Mouse (Mus musculus) ES-E14 (cell line): ENCODE data around the gene Plekho1. TPM values are rescaled to one million over a fixed set of nuclear protein-coding genes. Genes with fewer than 3 reads are reported as not detected.
"Not testable (repeated sequence)": the region's sequence is repeated elsewhere in the genome, so short reads cannot be mapped to it uniquely, and the experiment has no call there.

Source experiments
- DNase-seq: peaks from one replicate; pipeline ENCODE4 v3.0.0-alpha.2; 2013; ENCODE audit warnings: low read depth, low spot score
- H3K27ac ChIP-seq: 2 replicates; pipeline ENCODE4 v1.5.1; 2012; ENCODE audit warnings: low read depth, mild to moderate bottlenecking, low read length, moderate library complexity, mixed read lengths; ENCODE audit not compliant: poor library complexity, insufficient read depth, severe bottlenecking
- H3K36me3 ChIP-seq: 2 replicates; pipeline ENCODE4 v1.6.1; 2012; ENCODE audit warnings: mild to moderate bottlenecking, low read length, moderate library complexity, mixed read lengths; ENCODE audit not compliant: control insufficient read depth, poor library complexity, insufficient read depth, severe bottlenecking
- H3K4me1 ChIP-seq, 2 experiments: fragments of 150-350 bp in 1 of 2; sonication (generic) in 1 of 2; 2 replicates each; pipeline ENCODE4 v1.6.1; 2012; ENCODE audit warnings: low read length in 2 of 2, mild to moderate bottlenecking in 1 of 2, mixed read lengths in 1 of 2; ENCODE audit not compliant: control insufficient read depth in 2 of 2, insufficient read depth in 2 of 2, poor library complexity in 1 of 2
- H3K4me3 ChIP-seq, 2 experiments: fragments of 150-350 bp in 1 of 2; sonication (generic) in 1 of 2; 2 replicates each; pipeline ENCODE4 v1.5.1; 2012; ENCODE audit warnings: low read length in 2 of 2, low read depth in 1 of 2, mild to moderate bottlenecking in 1 of 2, mixed read lengths in 1 of 2; ENCODE audit not compliant: insufficient read depth in 1 of 2, poor library complexity in 1 of 2, severe bottlenecking in 1 of 2
- H3K9ac ChIP-seq: 2 replicates; pipeline ENCODE4 v1.6.1; 2012; ENCODE audit warnings: low read depth, mild to moderate bottlenecking, low read length, mixed read lengths; ENCODE audit not compliant: poor library complexity, insufficient read depth, severe bottlenecking
- H3K9me3 ChIP-seq: fragments of 150-350 bp; sonication (generic); 2 replicates; pipeline ENCODE4 v1.6.1; 2012; ENCODE audit warnings: low read depth, mild to moderate bottlenecking, low read length; ENCODE audit not compliant: control insufficient read depth, insufficient read depth
- CHD2 ChIP-seq: IDR thresholded peaks from 2 replicates; pipeline ENCODE4 v1.6.1; 2014; ENCODE audit warnings: mild to moderate bottlenecking, low read depth, low read length, inconsistent platforms
- HCFC1 ChIP-seq: IDR thresholded peaks from 2 replicates; pipeline ENCODE4 v1.6.1; 2012; ENCODE audit warnings: low read length, inconsistent platforms, borderline replicate concordance; ENCODE audit not compliant: insufficient read depth
- MAFK ChIP-seq: IDR thresholded peaks from 2 replicates; pipeline ENCODE4 v1.6.1; 2014; ENCODE audit warnings: mild to moderate bottlenecking, low read depth, low read length, inconsistent platforms; ENCODE audit not compliant: insufficient read depth
- ZC3H11A ChIP-seq: IDR thresholded peaks from 2 replicates; pipeline ENCODE4 v1.6.1; 2012; ENCODE audit warnings: low read depth, mild to moderate bottlenecking, inconsistent platforms, low read length, borderline replicate concordance
- ZNF384 ChIP-seq: IDR thresholded peaks from 2 replicates; pipeline ENCODE4 v1.6.1; 2012; ENCODE audit warnings: low read depth, low read length, inconsistent platforms
- in situ Hi-C, 2 experiments: fragments of 600-800 bp; cut with MboI; formaldehyde crosslinking; loops; one replicate each; pipeline ENCODE4 v1.15.1; 2025; ENCODE audit warnings: low sequenced_read_pairs in 2 of 2, inconsistent platforms in 1 of 2; ENCODE audit not compliant: unreplicated experiment in 2 of 2
- total RNA-seq: library from RNA; depleted of rRNA; stranded (reverse); fragments of 300-350 nt; gene quantifications from 2 replicates; pipeline ENCODE4 v1.2.3, GENCODE M21; 2012

Gene Plekho1
- total RNA-seq, 1 experiment, result 19.6 TPM

DNA sequence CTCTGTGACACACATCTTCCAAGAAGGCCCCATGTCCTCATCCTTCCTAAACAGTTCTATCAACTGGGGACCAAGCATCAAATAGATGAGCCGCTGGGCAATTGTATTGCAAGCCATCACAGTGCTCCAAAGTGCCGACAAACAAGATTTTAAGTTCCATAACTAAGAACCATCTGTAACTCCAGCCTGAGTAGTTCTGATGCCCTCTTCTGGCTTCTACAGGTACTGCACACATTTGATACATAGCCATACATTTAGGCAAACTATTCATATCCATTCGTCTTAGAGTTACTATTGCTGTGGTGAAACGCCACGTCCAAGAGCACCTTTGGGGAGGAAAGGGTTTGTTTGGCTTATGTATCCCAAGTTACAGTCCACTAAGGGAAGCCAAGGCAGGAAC, 36.7 kb downstream of the Plekho1 start:
- Histone ChIP-seq H3K36me3 (no peaks in the 10 kb centered on the region), H3K4me1 (no peaks in the 10 kb centered on the region), H3K4me3 (no peak overlapping the region), H3K9me3 (no peaks in the 10 kb centered on the region), H3K9ac (no peak overlapping the region), H3K27ac (no peak overlapping the region)
- in situ Hi-C loops, result no loop called here
- TF ChIP-seq CHD2 (no peak), ZC3H11A (peak; percentile 4; the same call in 1 of the 2 replicates)
- DNase-seq, result peak; percentile 36

GRCm38 (mm10) chr3:95957359-95958148, 38.2 kb downstream of the Plekho1 start:
- in situ Hi-C loops, result no loop called here
- H3K4me3 ChIP-seq, result no peak overlapping the region
- no peak for DNase-seq
- no peaks in the 10 kb centered on the region for H3K9me3 ChIP-seq
- no peaks in the 10 kb centered on the region for H3K36me3 ChIP-seq
- no peak overlapping the region for H3K27ac ChIP-seq
- TF ChIP-seq ZNF384, result no peak
- TF ChIP-seq ZC3H11A, result no peak
- TF ChIP-seq HCFC1, result no peak
- TF ChIP-seq MAFK, result no peak
- no peak for TF ChIP-seq CHD2
- H3K4me1 ChIP-seq, result no peaks in the 10 kb centered on the region
- H3K9ac ChIP-seq, result no peak overlapping the region

GRCm38 (mm10) chr3:95955318-95955717, 40.5 kb downstream of the Plekho1 start:
- in situ Hi-C loops, result no loop called here
- no peak overlapping the region for H3K4me3 ChIP-seq
- no peak overlapping the region for H3K27ac ChIP-seq
- H3K9ac ChIP-seq, result no peak overlapping the region
- H3K9me3 ChIP-seq, result no peaks in the 10 kb centered on the region
- TF ChIP-seq HCFC1 (no peak), CHD2 (no peak), ZC3H11A (no peak), ZNF384 (no peak), MAFK (no peak)
- H3K36me3 ChIP-seq, result no peaks in the 10 kb centered on the region
- no peaks in the 10 kb centered on the region for H3K4me1 ChIP-seq
- DNase-seq, result no peak

- H3K9me3 ChIP-seq, H3K9ac ChIP-seq, DNase-seq, H3K4me3 ChIP-seq, in situ Hi-C loops, H3K27ac ChIP-seq, H3K36me3 ChIP-seq, H3K4me1 ChIP-seq: not testable (repeated sequence)
Measured at GRCm38 (mm10) chr3:95954648-95955173, 41.1 kb downstream of the Plekho1 start.

DNA sequence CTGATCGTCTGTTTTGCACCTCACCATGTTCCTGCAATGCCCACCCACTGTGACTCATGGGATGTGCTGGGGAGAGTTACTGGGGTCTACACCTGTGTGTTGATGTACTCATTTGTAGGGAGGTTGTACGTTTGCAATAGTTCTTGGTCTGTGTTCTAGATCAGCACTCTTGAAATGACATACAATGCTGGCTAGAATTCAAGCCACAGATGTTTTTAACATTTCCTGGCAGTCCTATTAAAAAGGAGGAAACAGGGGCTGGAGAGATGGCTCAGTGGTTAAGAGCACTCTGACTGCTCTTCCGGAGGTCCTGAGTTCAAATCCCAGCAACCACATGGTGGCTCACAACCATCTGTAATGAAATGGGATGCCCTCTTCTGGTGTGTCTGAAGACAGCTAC, 42.3 kb downstream of the Plekho1 start:
- H3K36me3 ChIP-seq, result no peaks in the 10 kb centered on the region
- H3K9ac ChIP-seq, result no peak overlapping the region
- H3K4me3 ChIP-seq, result no peak overlapping the region
- in situ Hi-C loops, result no loop called here
- H3K4me1 ChIP-seq, result no peaks in the 10 kb centered on the region
- no peak for TF ChIP-seq ZC3H11A
- no peak for TF ChIP-seq MAFK
- no peak for TF ChIP-seq ZNF384
- TF ChIP-seq CHD2, result no peak
- TF ChIP-seq HCFC1, result no peak
- no peaks in the 10 kb centered on the region for H3K9me3 ChIP-seq
- H3K27ac ChIP-seq, result no peak overlapping the region
- no peak for DNase-seq
